Mouse (Mus musculus) liver, adult 10 weeks (tissue): ENCODE measurements around the gene Cdyl. TPM values are rescaled to one million over a fixed set of nuclear protein-coding genes. Genes with fewer than 3 reads are reported as not detected.

ENCODE experiments used
- polyA plus RNA-seq: library from polyadenylated mRNA; stranded (reverse); fragments of 350-450 nt; fragmentation: Illumina TruSeq; extraction: RNeasy Lipid Tissue Mini Kit (QIAGEN cat#74804); gene quantifications from one replicate; pipeline ENCODE4 v1.2.3, GENCODE M21; 2014; ENCODE audit warnings: low read depth, low replicate concordance

The Cdyl gene
- 2.3 TPM for polyA plus RNA-seq

DNA sequence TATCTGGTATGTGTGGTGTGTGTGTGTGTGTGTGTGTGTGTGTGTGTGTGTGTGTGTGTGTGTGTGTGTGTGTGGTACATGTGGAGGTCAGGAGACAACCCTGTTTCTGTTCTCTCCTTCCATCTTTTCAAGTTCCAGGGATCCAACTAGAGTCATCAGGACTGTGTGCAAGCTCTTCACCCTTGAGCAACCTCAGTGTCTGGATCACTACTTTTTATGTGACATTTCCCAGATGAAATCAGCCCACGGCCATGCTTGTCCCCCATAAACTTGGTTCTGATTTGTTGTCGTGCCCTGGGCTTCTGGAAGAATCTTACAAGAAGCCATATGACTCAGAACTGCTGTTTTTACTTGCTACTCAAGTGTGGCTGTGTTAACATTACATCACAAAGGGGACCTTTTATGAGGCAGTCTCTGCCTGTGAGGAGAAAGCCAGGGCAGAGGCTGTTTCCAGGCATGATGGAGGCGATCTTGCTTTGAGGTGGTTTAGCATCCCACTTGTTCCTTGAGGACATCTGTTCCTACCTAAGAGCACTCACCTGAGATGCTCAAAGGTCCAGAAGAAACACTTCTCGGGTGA, at the start of gene Cdyl:
Gene Cdyl (plus strand): TSS at position 428 of the 580 bp plus-strand sequence.

DNA sequence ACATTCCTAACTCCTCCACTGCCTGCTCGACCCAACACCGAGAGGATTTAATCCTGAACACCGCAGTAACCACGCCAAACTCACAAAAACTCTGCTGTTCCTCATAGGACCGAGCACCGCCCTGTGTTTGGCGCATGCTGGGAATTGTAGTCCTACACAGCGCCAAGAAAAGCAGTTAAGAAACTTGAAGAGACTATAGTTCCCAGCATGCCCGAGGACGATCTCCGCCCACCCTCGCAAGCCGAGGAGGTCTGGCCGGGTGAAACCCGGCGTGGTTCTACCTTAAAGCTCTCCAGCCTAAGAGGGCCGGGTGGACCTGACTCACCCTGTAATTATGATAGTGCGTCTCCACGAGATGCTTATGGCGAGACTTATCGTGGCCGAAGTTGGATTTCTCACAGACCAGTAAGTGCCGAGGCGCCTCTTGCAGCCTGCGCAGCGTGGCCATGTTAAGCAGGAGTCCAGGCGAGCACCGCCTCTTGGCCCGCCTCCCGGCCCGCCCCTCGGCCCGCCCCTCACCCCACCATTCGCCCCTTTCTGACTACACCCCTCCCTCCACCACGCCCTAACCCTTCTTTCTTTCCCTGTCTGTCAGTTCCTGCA, 246.3 kb downstream of the Cdyl start, which contains the start of gene Rpp40:
Gene Rpp40 (minus strand): TSS at position 481 of the 603 bp plus-strand sequence.

Other genes with a start within 250 kb of the Cdyl start
- gene Rpp40, start 246.5 kb downstream of the Cdyl start, polyA plus RNA-seq = 6.6 TPM